10 mouse cellular contexts compared by ENCODE assay signal in the genomic region with DNA sequence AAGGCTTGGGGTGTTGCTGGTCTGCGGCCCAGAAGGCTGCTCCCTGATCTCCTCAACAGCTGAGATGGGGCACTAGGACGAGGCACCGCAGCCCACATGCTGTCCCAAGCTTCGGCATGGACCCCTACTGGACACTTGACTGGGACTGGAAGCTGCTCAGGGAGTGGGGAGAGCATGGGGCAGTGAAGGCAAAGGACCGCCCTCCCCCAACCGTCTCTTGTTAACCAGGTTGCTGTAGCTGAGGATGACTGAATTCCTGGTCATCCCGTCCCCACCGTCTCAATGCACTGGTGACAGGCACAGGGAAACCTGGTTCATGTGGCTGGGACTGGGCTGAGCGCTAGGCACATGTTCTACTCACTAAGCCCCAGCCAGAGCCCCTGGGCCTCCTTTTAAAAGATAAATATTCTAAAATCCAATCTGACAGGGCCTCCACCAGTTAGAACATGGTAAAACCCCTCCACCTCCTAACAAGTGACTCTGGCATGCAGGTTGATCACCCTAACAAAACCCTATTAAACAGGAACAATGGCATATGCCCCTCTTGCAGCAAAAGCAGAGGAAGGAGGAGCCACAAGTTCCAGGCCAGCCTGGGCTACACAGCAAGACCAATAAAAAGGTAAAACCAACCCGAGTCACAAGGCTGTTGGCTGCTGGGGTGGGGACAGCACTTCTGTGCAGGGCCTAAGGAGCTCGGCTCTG. TPM values are rescaled to one million over a fixed set of nuclear protein-coding genes. Genes with fewer than 3 reads are reported as not detected.
DNase-seq lines count a peak whose midpoint lies in the region; ATAC-seq and TF ChIP-seq lines count a peak whose summit lies in the region.
"Had no signal": no experiment of that assay in that cellular context is flagged by ENCODE, and none has a peak within 500 bp of the region (broad histone marks: within the 10 kb centered on the region; RNA-seq: fewer than 3 reads in every experiment).

No protein-coding gene starts in this region.

- peak overlapping the region; percentile 100 for H3K9ac ChIP-seq in lung, embryonic 15.5 days
- H3K9ac ChIP-seq in limb, embryonic 13.5 days, result peak overlapping the region; percentile 97
- peak overlapping the region; percentile 26; the same call in 1 of the 2 replicates for H3K9ac ChIP-seq in stomach, embryonic 15.5 days

- ATAC-seq in lung, embryonic 15.5 days (ENCODE audit: borderline replicate concordance, extremely low read depth, low FRiP score, low TSS enrichment), result no peak
- ATAC-seq in limb, embryonic 13.5 days (ENCODE audit: low FRiP score, low read depth), result no peak
- no peak for ATAC-seq in stomach, embryonic 15.5 days (ENCODE audit: insufficient read depth, low FRiP score, low read depth)

- H3K27ac ChIP-seq in lung, embryonic 15.5 days, result 0 out of 2 replicates have a peak overlapping the region, but pooled peaks have one; percentile 100
- H3K27ac ChIP-seq in forebrain, embryonic 10.5 days, result peak overlapping the region; percentile 99
- no peak overlapping the region; the same call in 1 of the 2 replicates for H3K27ac ChIP-seq in limb, embryonic 13.5 days
- 0 out of 2 replicates have a peak overlapping the region, but pooled peaks have one; percentile 100 for H3K27ac ChIP-seq in stomach, embryonic 15.5 days

- no peak for TF ChIP-seq POLR2A in lung, adult 2 months (IDR thresholded peaks at IDR 0.05; ENCODE audit: borderline replicate concordance, extremely low read depth, low read depth, low read length)

- WGBS in lung, embryonic 15.5 days, result 79% methylated on average over 11 of the region's 11 CpGs
- WGBS in lung, adult 2 months, result 82% methylated on average over 11 of the region's 11 CpGs
- WGBS in forebrain, embryonic 10.5 days, result 89% methylated on average over 11 of the region's 11 CpGs
- 89% methylated on average over 11 of the region's 11 CpGs for WGBS in limb, embryonic 13.5 days
- WGBS in stomach, embryonic 15.5 days, result 82% methylated on average over 11 of the region's 11 CpGs

- H3K9me3 ChIP-seq in lung, embryonic 15.5 days, result no peaks in the 10 kb centered on the region
- no peaks in the 10 kb centered on the region for H3K9me3 ChIP-seq in forebrain, embryonic 10.5 days
- H3K9me3 ChIP-seq in limb, embryonic 13.5 days, result no peaks in the 10 kb centered on the region
- no peaks in the 10 kb centered on the region for H3K9me3 ChIP-seq in stomach, embryonic 15.5 days

- H3K4me1 ChIP-seq in lung, embryonic 15.5 days, result peaks cover 29% of the 10 kb centered on the region
- H3K4me1 ChIP-seq in lung, adult 2 months (ENCODE audit: control insufficient read depth, insufficient read depth, low read length), result peaks cover 14% of the 10 kb centered on the region
- peaks cover 46% of the 10 kb centered on the region for H3K4me1 ChIP-seq in forebrain, embryonic 10.5 days
- H3K4me1 ChIP-seq in limb, embryonic 13.5 days, result peaks cover 30% of the 10 kb centered on the region
- H3K4me1 ChIP-seq in stomach, embryonic 15.5 days, result peaks cover 21% of the 10 kb centered on the region

- H3K4me2 ChIP-seq in lung, embryonic 15.5 days, result peak overlapping the region; percentile 92
- H3K4me2 ChIP-seq in limb, embryonic 13.5 days (replicated peaks), result peak overlapping the region; percentile 77
- H3K4me2 ChIP-seq in stomach, embryonic 15.5 days, result peak overlapping the region; percentile 90

- TF ChIP-seq CTCF in lung, adult 2 months (IDR thresholded peaks at IDR 0.05; ENCODE audit: insufficient read depth, low read length), result no peak

- DNase-seq in lung, adult 2 months, result no peak
- no peak for DNase-seq in forebrain, embryonic 10.5 days (ENCODE audit: extremely low spot score, low spot score)
- no peak for DNase-seq in urinary bladder, adult 2 months (ENCODE audit: low spot score)
- DNase-seq in right cerebral cortex, postnatal 36 days (ENCODE audit: low spot score in 2 of 2), result no peak
- no peak for DNase-seq in ovary, postnatal 10 days (ENCODE audit: low spot score)
- DNase-seq: adrenal gland, adult 2 months; right cerebral cortex, postnatal 14 days had no signal

- H3K36me3 ChIP-seq in lung, embryonic 15.5 days, result peaks cover 53% of the 10 kb centered on the region
- H3K36me3 ChIP-seq in forebrain, embryonic 10.5 days (replicated peaks), result peaks cover 71% of the 10 kb centered on the region
- H3K36me3 ChIP-seq in limb, embryonic 13.5 days, result peaks cover 61% of the 10 kb centered on the region
- H3K36me3 ChIP-seq in stomach, embryonic 15.5 days, result peaks cover 40% of the 10 kb centered on the region

- no peaks in the 10 kb centered on the region for H3K27me3 ChIP-seq in lung, embryonic 15.5 days
- H3K27me3 ChIP-seq in forebrain, embryonic 10.5 days (ENCODE audit: poor library complexity, severe bottlenecking), result no peaks in the 10 kb centered on the region
- no peaks in the 10 kb centered on the region for H3K27me3 ChIP-seq in limb, embryonic 13.5 days
- H3K27me3 ChIP-seq in stomach, embryonic 15.5 days (replicated peaks), result no peaks in the 10 kb centered on the region

- peak overlapping the region; percentile 85 for H3K4me3 ChIP-seq in lung, embryonic 15.5 days
- H3K4me3 ChIP-seq in lung, adult 2 months (replicated peaks; ENCODE audit: extremely low read depth, low read depth, low read length), result no peak overlapping the region
- H3K4me3 ChIP-seq in forebrain, embryonic 10.5 days, result peak overlapping the region; percentile 78
- H3K4me3 ChIP-seq in limb, embryonic 13.5 days, result peak overlapping the region; percentile 73
- peak overlapping the region; percentile 81; the same call in 1 of the 2 replicates for H3K4me3 ChIP-seq in stomach, embryonic 15.5 days (replicated peaks)

RNA-seq across cellular contexts. Expression of a gene that starts 2.4 kb away (rescaled TPM):
- polyA plus RNA-seq in lung, embryonic 15.5 days (2015; fragmentation: Nextera tagmentation; extraction: Ambion mirVana), result 276 and 277 TPM in 2 replicates
- polyA plus RNA-seq in lung, adult 2 months (2012; rRNA removed), result 131 and 143 TPM in 2 replicates
- polyA plus RNA-seq in forebrain, embryonic 10.5 days (2016; fragmentation: Nextera tagmentation; extraction: Ambion mirVana), result 343 and 346 TPM in 2 replicates
- 276 and 288 TPM in 2 replicates for polyA plus RNA-seq in limb, embryonic 13.5 days (2015; fragmentation: Nextera tagmentation; extraction: Ambion mirVana)
- 204 and 216 TPM in 2 replicates for polyA plus RNA-seq in stomach, embryonic 15.5 days (2015; fragmentation: Nextera tagmentation; extraction: Ambion mirVana)
- 112 and 119 TPM in 2 replicates for polyA plus RNA-seq in urinary bladder, adult 2 months (2012; rRNA removed)

RNA-seq across cellular contexts. Expression of a gene that starts 9.5 kb away (rescaled TPM):
- polyA plus RNA-seq in lung, embryonic 15.5 days (2015; fragmentation: Nextera tagmentation; extraction: Ambion mirVana), result 7.9 and 9.6 TPM in 2 replicates
- 37.5 and 48.3 TPM in 2 replicates for polyA plus RNA-seq in lung, adult 2 months (2012; rRNA removed)
- polyA plus RNA-seq in forebrain, embryonic 10.5 days (2016; fragmentation: Nextera tagmentation; extraction: Ambion mirVana), result 6.8 and 7.0 TPM in 2 replicates
- polyA plus RNA-seq in limb, embryonic 13.5 days (2015; fragmentation: Nextera tagmentation; extraction: Ambion mirVana), result 9.2 and 9.5 TPM in 2 replicates
- 7.8 and 8.7 TPM in 2 replicates for polyA plus RNA-seq in stomach, embryonic 15.5 days (2015; fragmentation: Nextera tagmentation; extraction: Ambion mirVana)
- 11.2 and 11.5 TPM in 2 replicates for polyA plus RNA-seq in urinary bladder, adult 2 months (2012; rRNA removed)

RNA-seq across cellular contexts. Expression of a gene that starts 9.7 kb away (rescaled TPM):
- 628 and 681 TPM in 2 replicates for polyA plus RNA-seq in lung, embryonic 15.5 days (2015; fragmentation: Nextera tagmentation; extraction: Ambion mirVana)
- 1,202 and 1,263 TPM in 2 replicates for polyA plus RNA-seq in lung, adult 2 months (2012; rRNA removed)
- 625 and 631 TPM in 2 replicates for polyA plus RNA-seq in forebrain, embryonic 10.5 days (2016; fragmentation: Nextera tagmentation; extraction: Ambion mirVana)
- polyA plus RNA-seq in limb, embryonic 13.5 days (2015; fragmentation: Nextera tagmentation; extraction: Ambion mirVana), result 443 and 459 TPM in 2 replicates
- 724 and 753 TPM in 2 replicates for polyA plus RNA-seq in stomach, embryonic 15.5 days (2015; fragmentation: Nextera tagmentation; extraction: Ambion mirVana)
- polyA plus RNA-seq in urinary bladder, adult 2 months (2012; rRNA removed), result 883 and 983 TPM in 2 replicates

RNA-seq across cellular contexts. Expression of a gene that starts 36.5 kb away (rescaled TPM):
- polyA plus RNA-seq in lung, embryonic 15.5 days (2015; fragmentation: Nextera tagmentation; extraction: Ambion mirVana), result 122 and 126 TPM in 2 replicates
- polyA plus RNA-seq in lung, adult 2 months (2012; rRNA removed), result 94.7 and 98.6 TPM in 2 replicates
- polyA plus RNA-seq in forebrain, embryonic 10.5 days (2016; fragmentation: Nextera tagmentation; extraction: Ambion mirVana), result 191 and 199 TPM in 2 replicates
- polyA plus RNA-seq in limb, embryonic 13.5 days (2015; fragmentation: Nextera tagmentation; extraction: Ambion mirVana), result 153 and 157 TPM in 2 replicates
- 88.9 and 100 TPM in 2 replicates for polyA plus RNA-seq in stomach, embryonic 15.5 days (2015; fragmentation: Nextera tagmentation; extraction: Ambion mirVana)
- polyA plus RNA-seq in urinary bladder, adult 2 months (2012; rRNA removed), result 29.7 and 35.4 TPM in 2 replicates

RNA-seq across cellular contexts. Expression of a gene that starts 40.7 kb away (rescaled TPM):
- polyA plus RNA-seq in lung, embryonic 15.5 days (2015; fragmentation: Nextera tagmentation; extraction: Ambion mirVana), result 0.74 and 1.0 TPM in 2 replicates
- polyA plus RNA-seq in lung, adult 2 months (2012; rRNA removed), result 5.5 and 6.0 TPM in 2 replicates
- polyA plus RNA-seq in forebrain, embryonic 10.5 days (2016; fragmentation: Nextera tagmentation; extraction: Ambion mirVana), result 0.43 and 0.71 TPM in 2 replicates
- polyA plus RNA-seq in limb, embryonic 13.5 days (2015; fragmentation: Nextera tagmentation; extraction: Ambion mirVana), result 1.2 and 2.2 TPM in 2 replicates
- polyA plus RNA-seq in stomach, embryonic 15.5 days (2015; fragmentation: Nextera tagmentation; extraction: Ambion mirVana), result 0.30 and 0.67 TPM in 2 replicates
- 4.5 and 6.4 TPM in 2 replicates for polyA plus RNA-seq in urinary bladder, adult 2 months (2012; rRNA removed)

Comparison
In these comparisons a context has a peak if more than half of its experiments do, and no peak if none do; other contexts are left out.
1. H3K9ac ChIP-seq: peak in every context shown above with its lines; median percentile 100 in lung, embryonic 15.5 days; 97 in limb, embryonic 13.5 days; 26 in stomach, embryonic 15.5 days.